Mouse (Mus musculus): ENCODE data around the gene Nfkbiz.

The Nfkbiz gene

GRCm38 (mm10) chr16:55831451-55831850, 7.2 kb downstream of the Nfkbiz start:
- DNase-seq: peak; percentile 52

GRCm38 (mm10) chr16:55823398-55824155, 15.1 kb downstream of the Nfkbiz start:
- DNase-seq: peak; percentile 40

- DNase-seq: peak; percentile 19
These were observed 15.8 kb downstream of the Nfkbiz start for GRCm38 (mm10) chr16:55822741-55823397.

- DNase-seq: peak; percentile 98
These were observed 16.5 kb downstream of the Nfkbiz start for GRCm38 (mm10) chr16:55821997-55822740.

GRCm38 (mm10) chr16:55821571-55821981, 17.1 kb downstream of the Nfkbiz start:
- peak; percentile 45 for DNase-seq

- DNase-seq: peak; percentile 24
These were observed 17.7 kb downstream of the Nfkbiz start for GRCm38 (mm10) chr16:55820916-55821570.

GRCm38 (mm10) chr16:55820161-55820915, 18.4 kb downstream of the Nfkbiz start:
- DNase-seq: peak; percentile 40

GRCm38 (mm10) chr16:55819186-55819861, 19.4 kb downstream of the Nfkbiz start:
- DNase-seq: peak; percentile 79

GRCm38 (mm10) chr16:55817717-55818515, 20.8 kb downstream of the Nfkbiz start:
- peak; percentile 17 for DNase-seq

GRCm38 (mm10) chr16:55816202-55816941, 22.3 kb downstream of the Nfkbiz start:
- peak; percentile 85 for DNase-seq

GRCm38 (mm10) chr16:55815466-55815865, 23.2 kb downstream of the Nfkbiz start:
- DNase-seq: peak; percentile 17

GRCm38 (mm10) chr16:55814686-55815085, 24.0 kb downstream of the Nfkbiz start:
- DNase-seq: no peak

- DNase-seq: no peak
These were observed 24.8 kb downstream of the Nfkbiz start for GRCm38 (mm10) chr16:55813916-55814315.

- no peak for DNase-seq
These were observed 26.9 kb downstream of the Nfkbiz start for GRCm38 (mm10) chr16:55811792-55812191.

GRCm38 (mm10) chr16:55809779-55810514, 28.8 kb downstream of the Nfkbiz start:
- DNase-seq: no peak

GRCm38 (mm10) chr16:55809345-55809744, 29.4 kb downstream of the Nfkbiz start:
- no peak for DNase-seq

GRCm38 (mm10) chr16:55807505-55807932, 31.2 kb downstream of the Nfkbiz start:
- no peak for DNase-seq

- no peak for DNase-seq
These were observed 33.9 kb downstream of the Nfkbiz start for GRCm38 (mm10) chr16:55804799-55805198.

GRCm38 (mm10) chr16:55801629-55802028, 37.1 kb downstream of the Nfkbiz start:
- DNase-seq: no peak
